ENCODE assay signal across 10 mouse cellular contexts in the genomic region with DNA sequence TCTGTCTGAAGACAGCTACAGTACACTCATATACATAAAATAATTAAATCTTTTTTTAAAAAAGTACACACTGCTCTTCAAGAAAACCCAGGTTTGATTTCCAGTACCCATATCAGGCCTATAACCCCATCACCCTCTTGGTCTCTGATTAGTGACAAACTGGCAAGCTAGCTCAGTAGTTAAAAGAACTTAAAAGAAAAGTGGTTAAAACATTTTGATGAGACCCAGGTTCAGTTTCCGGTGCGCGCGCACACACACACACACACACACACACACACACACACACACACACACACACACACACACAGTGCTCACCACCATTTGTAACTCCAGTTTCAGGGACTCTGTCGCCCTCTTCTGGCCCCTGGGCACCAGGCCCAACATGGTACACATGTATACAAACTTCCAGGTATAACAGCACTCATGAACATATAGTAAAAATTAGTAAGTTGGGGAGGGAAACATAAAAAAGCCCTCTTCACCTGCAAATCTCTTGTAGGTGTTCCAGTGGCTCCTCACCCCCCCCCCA. TPM values are rescaled to one million over a fixed set of nuclear protein-coding genes. Genes with fewer than 3 reads are reported as not detected.
DNase-seq lines count a peak whose midpoint lies in the region; ATAC-seq and TF ChIP-seq lines count a peak whose summit lies in the region.
"Had no signal": no experiment of that assay in that cellular context is flagged by ENCODE, and none has a peak within 500 bp of the region (broad histone marks: within the 10 kb centered on the region; RNA-seq: fewer than 3 reads in every experiment).

No protein-coding gene starts in this region.

- H3K4me1 ChIP-seq in heart, postnatal 0 days (ENCODE audit: control insufficient read depth, insufficient read depth): no peaks in the 10 kb centered on the region

- 77% methylated on average over 5 of the region's 5 CpGs for WGBS in heart, postnatal 0 days

- no peak overlapping the region for H3K4me2 ChIP-seq in heart, postnatal 0 days (ENCODE audit: low read depth, low read length)
- H3K4me2 ChIP-seq: hindbrain, embryonic 15.5 days had no signal

- no peaks in the 10 kb centered on the region for H3K9me3 ChIP-seq in heart, postnatal 0 days (replicated peaks; ENCODE audit: control insufficient read depth, low read length)
- H3K9me3 ChIP-seq: hindbrain, embryonic 15.5 days had no signal

- ATAC-seq in heart, postnatal 0 days (ENCODE audit: insufficient read depth, low read depth): no peak

- H3K27me3 ChIP-seq in heart, postnatal 0 days (ENCODE audit: control insufficient read depth, insufficient read depth, low read length): no peaks in the 10 kb centered on the region
- H3K27me3 ChIP-seq: hindbrain, embryonic 15.5 days had no signal

- peaks cover 21% of the 10 kb centered on the region for H3K36me3 ChIP-seq in heart, postnatal 0 days (replicated peaks; ENCODE audit: control insufficient read depth, insufficient read depth, low read length)

- no peak overlapping the region for H3K27ac ChIP-seq in heart, postnatal 0 days (ENCODE audit: low read depth)
- H3K27ac ChIP-seq: hindbrain, embryonic 15.5 days; macrophage had no signal

- TF ChIP-seq EP300 in heart, postnatal 0 days (IDR thresholded peaks at IDR 0.05; ENCODE audit: low read depth): no peak

- H3K9ac ChIP-seq in heart, postnatal 0 days (replicated peaks; ENCODE audit: low read depth, low read length): no peak overlapping the region
- H3K9ac ChIP-seq: hindbrain, embryonic 15.5 days had no signal

- no peak overlapping the region for H3K4me3 ChIP-seq in heart, postnatal 0 days (ENCODE audit: low read depth, low read length)
- H3K4me3 ChIP-seq: hindbrain, embryonic 15.5 days had no signal

- peak; percentile 46 for TF ChIP-seq CTCF in heart, postnatal 0 days (IDR thresholded peaks at IDR 0.05; ENCODE audit: low read depth)

- peak; percentile 28 for DNase-seq in heart, postnatal 0 days (ENCODE audit: low spot score)
- DNase-seq in heart, adult 18-20 months: no peak
- peak; percentile 44 for DNase-seq in retina, postnatal 1 day
- DNase-seq in retina, embryonic 14.5 days (ENCODE audit: low spot score): no peak
- peak; percentile 88 for DNase-seq in induced T-regulatory cell, adult 2 months (ENCODE audit: low read depth)
- peak; percentile 62 for DNase-seq in thymus, postnatal 25 days
- no peak for DNase-seq in adipocyte (ENCODE audit: low spot score)
- DNase-seq in ovary, postnatal 14 days (ENCODE audit: low spot score): no peak

RNA-seq across cellular contexts. Expression of a gene that starts 4.7 kb away (rescaled TPM):
- 0.19 and 3.2 TPM in 2 replicates for total RNA-seq in heart, postnatal 0 days (2014; rRNA removed; ENCODE audit: low replicate concordance)
- 1.1 TPM in 2 replicates for polyA plus RNA-seq in heart, postnatal 0 days (2015; fragmentation: Nextera tagmentation; extraction: Ambion mirVana)
- total RNA-seq in heart, adult 18-20 months (2021): not detected

RNA-seq across cellular contexts. Expression of a gene that starts 10.4 kb away (rescaled TPM):
- total RNA-seq in heart, postnatal 0 days (2014; rRNA removed; ENCODE audit: low replicate concordance): 9.3 and 9.7 TPM in 2 replicates
- polyA plus RNA-seq in heart, postnatal 0 days (2015; fragmentation: Nextera tagmentation; extraction: Ambion mirVana): 81.8 and 94.7 TPM in 2 replicates
- 10 to 100 TPM; 84.8 to 94.3 TPM for total RNA-seq in heart, adult 18-20 months (2021)

RNA-seq across cellular contexts. Expression of a gene that starts 10.4 kb away (rescaled TPM):
- 39.6 and 41.5 TPM in 2 replicates for total RNA-seq in heart, postnatal 0 days (2014; rRNA removed; ENCODE audit: low replicate concordance)
- polyA plus RNA-seq in heart, postnatal 0 days (2015; fragmentation: Nextera tagmentation; extraction: Ambion mirVana): 31.4 and 35.2 TPM in 2 replicates
- 10 to 100 TPM; 26.4 to 28.8 TPM for total RNA-seq in heart, adult 18-20 months (2021)

RNA-seq across cellular contexts. Expression of a gene that starts 14.0 kb away (rescaled TPM):
- total RNA-seq in heart, postnatal 0 days (2014; rRNA removed; ENCODE audit: low replicate concordance): 2.7 TPM in 1 of 2 replicates, not detected in the other
- 0.07 and 0.14 TPM in 2 replicates for polyA plus RNA-seq in heart, postnatal 0 days (2015; fragmentation: Nextera tagmentation; extraction: Ambion mirVana)
- total RNA-seq in heart, adult 18-20 months (2021): under 1 TPM; 0.15 to 0.18 TPM

RNA-seq across cellular contexts. Expression of a gene that starts 26.9 kb away (rescaled TPM):
- total RNA-seq in heart, postnatal 0 days (2014; rRNA removed; ENCODE audit: low replicate concordance): 20.8 and 27.1 TPM in 2 replicates
- 30.0 and 31.7 TPM in 2 replicates for polyA plus RNA-seq in heart, postnatal 0 days (2015; fragmentation: Nextera tagmentation; extraction: Ambion mirVana)
- total RNA-seq in heart, adult 18-20 months (2021): 10 to 100 TPM; 21.8 to 23.5 TPM

Comparison
In these comparisons a context has a peak if more than half of its experiments do, and no peak if none do; other contexts are left out.
1. DNase-seq: peak in heart, postnatal 0 days (single experiment), retina, postnatal 1 day (single experiment), induced T-regulatory cell, adult 2 months (single experiment) and thymus, postnatal 25 days (single experiment); none in heart, adult 18-20 months (0 of 2), retina, embryonic 14.5 days (single experiment), adipocyte (single experiment) and ovary, postnatal 14 days (single experiment).